Mouse (Mus musculus): ENCODE measurements around the gene Ice1. TPM values are rescaled to one million over a fixed set of nuclear protein-coding genes. Genes with fewer than 3 reads are reported as not detected.

Ice1 gene
- polyA plus RNA-seq, 1 experiment from 2014 or later: 22.4 TPM

DNA sequence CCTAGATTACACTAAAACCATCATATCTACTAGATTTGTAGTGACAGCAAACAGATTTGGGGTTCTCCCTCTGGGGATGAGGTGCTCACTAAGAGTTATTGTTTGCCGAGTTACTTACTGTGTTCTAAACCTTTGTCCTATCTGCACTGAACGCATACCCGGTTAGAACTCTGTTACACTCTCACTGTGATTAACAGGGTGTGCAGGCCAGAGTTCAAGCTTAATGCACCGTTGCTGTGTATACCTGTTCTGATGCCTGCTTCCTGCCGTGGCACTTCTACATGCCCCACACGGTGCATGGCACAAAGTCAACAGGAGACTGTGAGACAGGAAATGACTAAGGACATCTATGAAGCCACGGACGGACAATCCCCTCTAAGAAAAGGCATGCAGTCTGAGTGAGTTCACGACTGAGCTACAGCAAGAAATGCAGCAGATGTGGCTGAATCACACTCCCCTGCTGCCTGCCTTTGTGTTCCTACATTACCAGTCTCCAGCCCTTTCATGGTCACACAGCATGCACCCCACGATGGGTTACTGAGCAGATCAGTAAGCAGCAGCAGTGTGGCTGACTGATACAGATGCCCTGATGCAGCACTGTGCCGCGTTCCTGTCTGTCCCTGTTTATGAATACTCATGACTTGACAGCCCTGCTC, 37.3 kb downstream of the Ice1 start:
- WGBS: 74% methylated on average over 12 of the region's 12 CpGs

DNA sequence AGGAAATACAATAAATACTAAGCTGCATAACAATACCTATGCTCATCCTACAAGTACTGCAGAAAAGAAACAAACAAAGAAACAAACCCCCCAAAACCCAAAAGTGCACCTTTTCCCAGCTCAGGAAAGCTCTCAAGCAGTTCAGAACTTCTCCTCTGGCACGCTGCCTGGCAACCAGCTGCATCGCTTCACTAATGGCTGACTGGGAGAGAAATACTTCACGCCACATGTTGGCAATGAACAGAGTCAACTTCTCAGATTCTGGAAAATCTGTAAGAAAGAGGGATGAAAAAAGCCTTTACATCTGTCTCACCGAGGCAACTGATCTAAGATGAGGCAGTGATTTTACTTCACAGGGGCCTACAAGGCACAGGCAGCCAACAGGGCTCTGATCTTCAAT, 38.5 kb downstream of the Ice1 start:
- no peaks in the 10 kb centered on the region for H3K4me1 ChIP-seq
- peaks cover 85% of the 10 kb centered on the region for H3K36me3 ChIP-seq (ENCODE audit: poor library complexity, severe bottlenecking)
- no peak overlapping the region for H3K27ac ChIP-seq
- H3K27me3 ChIP-seq: no peaks in the 10 kb centered on the region
- H3K9ac ChIP-seq: no peak overlapping the region
- no peaks in the 10 kb centered on the region for H3K9me3 ChIP-seq (replicated peaks)
- no peak overlapping the region for H3K4me3 ChIP-seq
- whole genome bisulfite sequencing: 76% methylated on average over 4 of the region's 4 CpGs
- no peak for ATAC-seq
- H3K4me2 ChIP-seq: no peak overlapping the region

More for the DNA sequence above, 37.3 kb downstream of the Ice1 start:
- Histone ChIP-seq H3K27ac (no peak overlapping the region), H3K36me3 (ENCODE audit: poor library complexity, severe bottlenecking) (peaks cover 85% of the 10 kb centered on the region), H3K4me3 (no peak overlapping the region), H3K4me2 (no peak overlapping the region), H3K9ac (no peak overlapping the region), H3K9me3 (replicated peaks) (no peaks in the 10 kb centered on the region), H3K27me3 (no peaks in the 10 kb centered on the region), H3K4me1 (no peaks in the 10 kb centered on the region)
- ATAC-seq: 0 out of 2 replicates have a peak, but pooled peaks have one; percentile 13

DNA sequence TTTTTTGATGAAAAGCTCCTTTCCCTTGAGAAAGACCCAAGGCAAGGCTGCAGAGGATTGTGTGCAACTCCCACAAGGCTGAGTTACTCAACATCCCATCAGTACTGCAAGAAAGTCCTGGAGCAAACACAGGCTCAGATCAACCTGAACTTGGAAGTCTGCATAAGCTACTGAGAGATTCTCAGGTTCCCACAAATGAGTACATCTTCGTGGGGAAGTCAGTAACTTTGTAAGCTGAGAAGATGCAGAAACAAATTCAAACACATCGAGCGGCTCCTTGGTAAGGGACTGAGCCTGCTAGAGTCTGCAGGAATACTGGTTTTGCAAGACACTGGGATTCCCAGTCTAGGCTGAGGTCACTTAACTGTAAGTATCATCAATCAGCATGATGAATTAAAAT, 40.5 kb downstream of the Ice1 start:
- Histone ChIP-seq H3K9ac (no peak overlapping the region), H3K4me3 (no peak overlapping the region), H3K36me3 (ENCODE audit: poor library complexity, severe bottlenecking) (peaks cover 85% of the 10 kb centered on the region), H3K27me3 (no peaks in the 10 kb centered on the region), H3K4me2 (no peak overlapping the region), H3K9me3 (replicated peaks) (no peaks in the 10 kb centered on the region), H3K27ac (no peak overlapping the region), H3K4me1 (no peaks in the 10 kb centered on the region)
- ATAC-seq: no peak
- WGBS: 95% methylated on average over 3 of the region's 3 CpGs

DNA sequence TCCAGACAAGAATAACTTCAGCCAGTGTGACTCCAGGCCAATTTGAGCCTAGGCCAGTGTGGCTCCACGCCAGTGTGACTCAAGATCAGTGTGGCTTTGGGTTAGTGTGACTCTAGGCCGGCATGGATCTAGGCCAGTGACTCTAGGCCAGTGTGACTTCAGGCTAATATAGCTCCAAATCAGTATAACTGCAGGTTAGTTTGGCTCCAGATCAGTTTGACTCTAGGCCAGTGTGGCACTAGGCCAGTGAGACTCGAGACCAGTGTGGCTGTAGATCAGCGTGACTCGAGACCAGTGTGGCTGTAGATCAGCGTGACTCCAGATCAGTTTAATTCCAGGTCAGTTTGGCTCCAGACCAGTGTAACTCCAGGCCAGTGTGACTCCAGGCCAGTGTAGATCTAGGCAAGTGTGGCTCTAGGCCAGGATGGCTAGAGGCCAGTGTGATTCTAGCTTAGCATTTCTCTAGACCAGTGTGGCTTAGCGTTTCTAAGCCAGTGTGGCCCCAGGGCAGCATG, 47.1 kb downstream of the Ice1 start:
- 94% methylated on average over 7 of the region's 7 CpGs for WGBS
- ATAC-seq: no peak
- Histone ChIP-seq H3K9me3 (replicated peaks) (no peaks in the 10 kb centered on the region), H3K27ac (no peak overlapping the region), H3K4me3 (no peak overlapping the region), H3K36me3 (ENCODE audit: poor library complexity, severe bottlenecking) (peaks cover 77% of the 10 kb centered on the region), H3K4me1 (no peaks in the 10 kb centered on the region), H3K4me2 (no peak overlapping the region), H3K9ac (no peak overlapping the region), H3K27me3 (no peaks in the 10 kb centered on the region)

DNA sequence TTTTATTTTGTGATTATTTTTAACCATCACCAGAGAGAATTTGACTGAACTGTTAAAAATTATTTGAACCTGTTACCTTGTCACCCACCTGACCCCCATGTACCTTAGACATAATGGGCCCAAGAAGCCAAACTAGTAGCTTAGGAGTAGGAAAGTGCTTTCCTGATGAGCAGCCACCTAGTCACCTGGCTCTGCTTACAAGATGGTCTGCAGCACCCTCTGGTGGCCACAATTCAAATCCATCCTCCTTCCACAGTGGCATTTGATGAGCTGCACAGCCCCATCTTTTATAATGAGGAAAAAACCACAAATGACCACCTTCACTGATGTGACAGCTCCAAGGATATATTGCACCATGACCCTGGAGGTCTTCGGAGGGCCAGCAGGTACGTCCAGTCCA, 50.5 kb downstream of the Ice1 start:
- Histone ChIP-seq H3K27me3 (no peaks in the 10 kb centered on the region), H3K36me3 (ENCODE audit: poor library complexity, severe bottlenecking) (peaks cover 44% of the 10 kb centered on the region), H3K4me2 (no peak overlapping the region), H3K9me3 (replicated peaks) (no peaks in the 10 kb centered on the region), H3K4me3 (no peak overlapping the region), H3K27ac (no peak overlapping the region), H3K9ac (no peak overlapping the region), H3K4me1 (no peaks in the 10 kb centered on the region)
- ATAC-seq: peak; percentile 82
- 78% methylated on average over 2 of the region's 2 CpGs for WGBS

DNA sequence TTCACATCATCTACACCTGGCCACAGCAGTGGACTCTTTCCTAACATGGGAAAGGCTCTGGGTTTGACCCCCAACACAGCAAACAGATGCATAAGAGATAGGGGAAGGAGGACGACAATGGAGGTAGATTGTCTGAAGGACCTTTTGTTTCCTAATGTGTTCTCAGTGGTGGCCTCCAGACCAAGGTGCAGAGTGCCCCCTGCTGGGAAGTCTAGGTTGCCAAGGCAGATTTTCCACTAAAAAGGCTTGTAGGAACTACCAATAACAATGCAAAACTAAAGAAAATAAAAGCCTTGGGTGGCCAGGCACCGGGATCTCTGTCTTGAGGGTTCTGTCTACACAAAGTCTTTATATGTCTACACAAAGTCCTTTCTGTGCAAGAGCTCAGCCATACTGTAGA, 54.9 kb downstream of the Ice1 start:
- H3K4me3 ChIP-seq: no peak overlapping the region
- WGBS: 27% methylated on average over 2 of the region's 2 CpGs
- ATAC-seq: no peak; the same call in 1 of the 2 replicates

DNA sequence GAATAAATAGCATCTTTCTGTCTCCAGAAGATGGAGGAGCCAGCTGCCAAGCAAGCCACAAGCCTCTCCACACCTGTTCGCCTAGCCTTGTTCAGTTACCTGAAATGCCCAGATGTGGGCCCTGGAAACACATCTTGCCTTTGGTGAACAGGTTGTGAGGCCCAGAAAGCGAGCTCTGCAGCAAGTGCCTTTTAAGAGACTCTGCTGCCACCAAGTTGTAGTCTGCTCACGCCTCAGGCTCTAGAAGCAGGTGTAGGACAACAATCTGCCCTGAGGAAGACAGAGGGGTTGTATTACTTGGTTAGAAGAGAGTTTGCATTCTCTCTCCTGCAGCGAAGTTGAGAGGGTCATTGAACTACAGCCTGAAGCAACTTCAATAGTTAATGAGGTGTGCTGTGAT, 55.9 kb downstream of the Ice1 start:
- Histone ChIP-seq H3K9me3 (replicated peaks) (no peaks in the 10 kb centered on the region), H3K36me3 (ENCODE audit: poor library complexity, severe bottlenecking) (peaks cover 13% of the 10 kb centered on the region), H3K27me3 (no peaks in the 10 kb centered on the region), H3K9ac (no peak overlapping the region), H3K4me2 (no peak overlapping the region), H3K4me1 (0 out of 2 replicates have a peak, but pooled peaks cover 3% of the 10 kb centered on the region), H3K4me3 (no peak overlapping the region), H3K27ac (no peak overlapping the region)
- WGBS: 81% methylated on average over 4 of the region's 4 CpGs
- ATAC-seq: no peak

More for the DNA sequence above, 54.9 kb downstream of the Ice1 start:
- H3K27ac ChIP-seq: no peak overlapping the region
- 0 out of 2 replicates have a peak, but pooled peaks cover 3% of the 10 kb centered on the region for H3K4me1 ChIP-seq
- H3K9ac ChIP-seq: no peak overlapping the region
- H3K36me3 ChIP-seq (ENCODE audit: poor library complexity, severe bottlenecking): peaks cover 15% of the 10 kb centered on the region
- H3K9me3 ChIP-seq (replicated peaks): no peaks in the 10 kb centered on the region
- H3K4me2 ChIP-seq: no peak overlapping the region
- H3K27me3 ChIP-seq: no peaks in the 10 kb centered on the region

DNA sequence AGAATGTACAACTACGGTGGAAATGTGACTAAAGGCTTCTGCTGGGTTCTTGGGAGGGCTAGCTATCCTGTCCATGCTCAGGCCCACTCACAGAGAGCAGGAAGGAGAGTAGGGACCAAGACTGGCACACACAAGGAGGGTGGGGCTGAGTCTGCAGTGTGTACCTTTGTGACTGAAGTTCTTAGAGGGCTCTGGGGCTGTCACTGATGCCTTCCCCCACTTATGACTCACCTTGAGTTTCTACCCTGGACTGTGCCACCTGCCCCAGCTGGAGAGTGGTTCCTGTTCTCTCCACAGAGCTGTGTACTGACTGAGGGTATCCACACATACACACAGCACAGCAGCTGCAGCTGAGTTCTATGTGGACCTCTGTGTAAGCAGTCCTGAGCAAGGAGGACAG, 63.2 kb downstream of the Ice1 start:
- no peaks in the 10 kb centered on the region for H3K36me3 ChIP-seq (ENCODE audit: poor library complexity, severe bottlenecking)
- no peak overlapping the region for H3K27ac ChIP-seq
- no peak for ATAC-seq
- 92% methylated on average over 1 of the region's 1 CpGs for whole genome bisulfite sequencing
- H3K4me2 ChIP-seq: no peak overlapping the region
- H3K4me3 ChIP-seq: no peak overlapping the region
- H3K27me3 ChIP-seq: no peaks in the 10 kb centered on the region
- 0 out of 2 replicates have a peak, but pooled peaks cover 3% of the 10 kb centered on the region for H3K4me1 ChIP-seq
- H3K9ac ChIP-seq: no peak overlapping the region
- no peaks in the 10 kb centered on the region for H3K9me3 ChIP-seq (replicated peaks)

DNA sequence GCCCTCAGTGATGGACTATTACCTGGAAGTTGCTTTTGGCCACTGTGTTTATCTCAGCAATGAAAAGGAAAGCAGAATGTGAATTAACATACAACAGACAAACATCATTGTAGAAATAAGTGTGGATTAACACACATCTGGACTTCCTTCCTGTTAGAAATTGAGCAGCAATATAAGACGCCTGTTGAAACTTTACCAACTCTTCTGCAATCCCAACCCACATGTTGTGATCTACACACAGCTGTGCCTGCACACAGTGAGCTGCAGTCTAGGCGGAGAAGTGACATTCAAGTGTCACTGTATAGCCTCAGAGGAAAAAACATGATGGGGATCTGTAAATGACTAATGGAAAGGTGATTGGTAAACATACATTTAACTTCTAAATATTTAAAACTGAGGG, 69.5 kb downstream of the Ice1 start:
- Histone ChIP-seq H3K9ac (no peak overlapping the region), H3K4me3 (no peak overlapping the region), H3K4me2 (no peak overlapping the region), H3K36me3 (ENCODE audit: poor library complexity, severe bottlenecking) (no peaks in the 10 kb centered on the region), H3K27ac (no peak overlapping the region), H3K27me3 (no peaks in the 10 kb centered on the region), H3K9me3 (replicated peaks) (no peaks in the 10 kb centered on the region), H3K4me1 (0 out of 2 replicates have a peak, but pooled peaks cover 3% of the 10 kb centered on the region)
- 80% methylated on average over 2 of the region's 2 CpGs for WGBS
- no peak for ATAC-seq

DNA sequence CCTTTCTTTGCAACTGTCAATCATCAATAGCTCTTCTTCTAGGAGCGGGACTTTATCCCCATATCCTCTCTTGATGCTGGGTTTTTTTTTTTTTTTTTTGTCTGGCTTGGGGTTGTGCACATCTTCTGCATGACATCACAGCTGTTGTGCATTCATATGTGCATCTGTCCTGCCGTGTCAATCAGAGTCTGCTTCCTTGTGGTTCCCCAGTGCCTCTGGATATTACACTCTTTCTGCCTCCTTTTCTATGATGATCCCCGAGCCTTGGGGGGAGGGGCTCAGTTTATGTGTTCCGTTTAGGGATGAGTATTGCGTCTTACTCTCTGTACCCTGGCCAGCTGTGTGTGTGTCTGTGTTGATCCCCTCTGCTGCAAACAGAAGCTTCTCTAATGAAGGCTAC, 84.0 kb downstream of the Ice1 start:
- WGBS: 77% methylated on average over 5 of the region's 5 CpGs

DNA sequence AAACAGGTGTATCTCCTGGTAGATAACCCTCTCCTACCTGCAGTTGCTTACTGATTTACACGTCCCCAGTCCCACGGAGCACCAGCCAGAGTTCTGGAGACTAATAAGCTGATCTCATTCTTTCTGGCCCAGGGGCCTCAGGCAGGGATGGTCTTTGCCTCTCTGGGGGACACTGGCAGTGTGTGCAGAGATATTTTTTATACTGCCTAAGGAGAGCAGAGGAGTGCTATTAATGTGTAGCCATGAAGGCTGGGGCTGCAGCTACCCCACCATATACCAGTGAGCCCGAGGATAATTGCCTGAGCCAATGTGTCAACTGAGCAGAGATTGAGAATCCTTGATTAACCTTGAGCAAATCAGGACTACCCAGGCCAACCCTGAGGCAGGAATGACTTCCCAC, 90.0 kb downstream of the Ice1 start:
- Histone ChIP-seq H3K9me3 (replicated peaks) (no peaks in the 10 kb centered on the region), H3K4me2 (no peak overlapping the region), H3K4me1 (peaks cover 6% of the 10 kb centered on the region; the same call in 1 of the 2 replicates), H3K27me3 (0 out of 2 replicates have a peak, but pooled peaks cover 4% of the 10 kb centered on the region), H3K36me3 (ENCODE audit: poor library complexity, severe bottlenecking) (no peaks in the 10 kb centered on the region), H3K27ac (no peak overlapping the region), H3K4me3 (no peak overlapping the region), H3K9ac (no peak overlapping the region)
- 10% methylated on average over 3 of the region's 3 CpGs for WGBS
- ATAC-seq: no peak

More for the DNA sequence above, 84.0 kb downstream of the Ice1 start:
- Histone ChIP-seq H3K4me1 (no peaks in the 10 kb centered on the region), H3K4me2 (no peak overlapping the region), H3K27ac (no peak overlapping the region), H3K36me3 (ENCODE audit: poor library complexity, severe bottlenecking) (no peaks in the 10 kb centered on the region), H3K4me3 (no peak overlapping the region), H3K27me3 (no peaks in the 10 kb centered on the region), H3K9ac (no peak overlapping the region), H3K9me3 (replicated peaks) (no peaks in the 10 kb centered on the region)
- ATAC-seq: no peak

DNA sequence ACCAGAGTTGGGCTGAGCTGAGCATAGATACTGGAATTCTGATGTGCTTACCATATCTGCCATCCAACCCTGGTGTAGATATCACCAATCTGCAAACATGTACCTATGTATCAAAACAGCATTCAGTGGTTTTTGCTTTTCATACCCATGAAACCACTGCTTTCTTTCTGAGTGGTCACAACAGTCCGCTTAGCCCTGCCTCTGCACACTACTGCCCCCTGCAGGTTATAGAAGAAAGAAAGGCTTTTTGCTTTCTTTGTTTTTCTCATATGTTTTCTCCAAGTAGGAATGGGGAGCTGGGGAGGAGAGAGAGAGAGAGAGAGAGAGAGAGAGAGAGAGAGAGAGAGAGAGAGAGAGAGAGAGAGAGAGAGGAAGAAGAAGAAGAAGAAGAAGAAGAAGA, 92.2 kb downstream of the Ice1 start:
- Histone ChIP-seq H3K36me3 (ENCODE audit: poor library complexity, severe bottlenecking) (no peaks in the 10 kb centered on the region), H3K9me3 (replicated peaks) (no peaks in the 10 kb centered on the region), H3K4me2 (no peak overlapping the region), H3K9ac (no peak overlapping the region), H3K4me3 (no peak overlapping the region), H3K27me3 (0 out of 2 replicates have a peak, but pooled peaks cover 4% of the 10 kb centered on the region), H3K27ac (no peak overlapping the region), H3K4me1 (peaks cover 6% of the 10 kb centered on the region; the same call in 1 of the 2 replicates)
- WGBS: 8% methylated on average over 1 of the region's 1 CpGs
- peak; percentile 33; the same call in 1 of the 2 replicates for ATAC-seq

DNA sequence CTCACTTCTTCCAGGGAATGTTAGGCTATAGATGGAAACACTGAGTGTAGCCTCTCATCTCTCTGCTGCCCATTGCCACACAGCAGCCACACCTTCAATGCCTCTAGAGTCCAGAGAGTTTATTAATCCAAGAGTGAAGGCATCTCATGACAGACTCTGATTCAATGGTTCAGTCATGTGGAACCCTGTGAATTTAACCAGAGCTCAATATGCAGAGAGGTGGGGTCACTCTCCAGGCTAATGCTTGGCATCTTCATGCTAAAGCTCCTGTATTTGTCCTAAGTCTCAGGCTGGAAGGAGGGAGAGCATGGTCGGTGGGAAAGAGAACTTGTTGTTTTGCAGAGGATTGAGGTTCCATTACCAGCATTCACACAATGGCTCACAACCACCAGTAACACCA, 97.6 kb downstream of the Ice1 start:
- 44% methylated on average over 1 of the region's 1 CpGs for WGBS
- Histone ChIP-seq H3K4me2 (no peak overlapping the region), H3K27ac (no peak overlapping the region), H3K36me3 (ENCODE audit: poor library complexity, severe bottlenecking) (no peaks in the 10 kb centered on the region), H3K4me3 (no peak overlapping the region), H3K4me1 (no peaks in the 10 kb centered on the region), H3K9me3 (replicated peaks) (no peaks in the 10 kb centered on the region), H3K27me3 (no peaks in the 10 kb centered on the region), H3K9ac (no peak overlapping the region)
- no peak for ATAC-seq
